Mouse (Mus musculus) Patski (cell line): ENCODE data around the gene Dach1. TPM values are rescaled to one million over a fixed set of nuclear protein-coding genes. Genes with fewer than 3 reads are reported as not detected.
A peak's percentile ranks its signal among the peaks of the same experiment; 100 is the strongest.

Experiments
- ATAC-seq: fragments of 100-300 bp; one replicate; pipeline ENCODE4 v1.8.0; 2021
- CTCF ChIA-PET: fragments of 350-600 bp; sonication (Branson Sonifier 250); formaldehyde crosslinking; loops from one replicate; lab custom pipeline; 2022; ENCODE audit warnings: inconsistent platforms; lab: Charles Lee
- POLR2A ChIA-PET: fragments of 350-600 bp; sonication (Branson Sonifier 250); formaldehyde crosslinking; loops from one replicate; lab custom pipeline; 2022; ENCODE audit warnings: antibody characterized with exemption, inconsistent platforms; lab: Charles Lee
- DNase-seq: peaks from one replicate; pipeline ENCODE4 v3.0.0-alpha.2; 2011; ENCODE audit warnings: low read depth, low spot score
- H3K27me3 ChIP-seq: fragments of 371-371 bp; one replicate; pipeline ENCODE4 v1.5.1; 2021
- CTCF ChIP-seq: fragments of 100-300 bp; IDR thresholded peaks from one replicate; pipeline ENCODE4 v1.5.1; 2021
- in situ Hi-C: fragments of 300-500 bp; cut with MboI; formaldehyde crosslinking; loops from 3 replicates; pipeline ENCODE4 v1.11.1; 2018; ENCODE audit warnings: low pct_unique_long_range_greater_than_20kb, mixed read lengths
- polyA plus RNA-seq: library from polyadenylated mRNA; unstranded; gene quantifications from one replicate; pipeline ENCODE4 v1.2.3, GENCODE M21; 2021

Gene Dach1
- 0.22 TPM for polyA plus RNA-seq

- DNase-seq (no peak), ATAC-seq (peak; percentile 38)
- POLR2A ChIA-PET, result no interaction called here
- peaks cover 42% of the 10 kb centered on the region for H3K27me3 ChIP-seq
- CTCF ChIA-PET, result no interaction called here
- TF ChIP-seq CTCF, result no peak
- in situ Hi-C loops, result loop anchor here (10.0 kb wide), 1 partner anchor 835 kb away; no protein-coding TSS in a partner anchor
Measured at GRCm38 (mm10) chr14:98169421-98170076, at the start of gene Dach1. Dach1 (minus strand) TSS chr14:98169765.

- in situ Hi-C loops, result no loop called here
- POLR2A ChIA-PET, result interaction anchor here (1.0 kb wide), 1 partner anchor 14 kb away, joined by 4 read pairs; no protein-coding TSS in a partner anchor
- no peak for DNase-seq
- no peak for TF ChIP-seq CTCF
- ATAC-seq, result no peak
- CTCF ChIA-PET, result no interaction called here
- H3K27me3 ChIP-seq, result no peaks in the 10 kb centered on the region
Measured at GRCm38 (mm10) chr14:98200089-98200488, 30.5 kb upstream of the Dach1 start.

- DNase-seq (no peak), ATAC-seq (no peak)
- H3K27me3 ChIP-seq, result peaks cover 7% of the 10 kb centered on the region
- in situ Hi-C loops, result loop anchor here (25.0 kb wide), 2 partner anchors 519 to 1219 kb away; no protein-coding TSS in a partner anchor
- ChIA-PET CTCF (interaction anchor here (1.5 to 1.8 kb wide), 2 partner anchors 14 to 513 kb away, joined by 4 read pairs; no protein-coding TSS in a partner anchor), POLR2A (no interaction called here)
- TF ChIP-seq CTCF, result peak; percentile 56
Measured at GRCm38 (mm10) chr14:98181545-98181944, 12.0 kb upstream of the Dach1 start.

GRCm38 (mm10) chr14:98173831-98174230 lies 4.3 kb upstream of the Dach1 start:
- no peak for DNase-seq
- in situ Hi-C loops, result loop anchor here (10.0 kb wide), 1 partner anchor 839 kb away; no protein-coding TSS in a partner anchor
- ChIA-PET CTCF (no interaction called here), POLR2A (no interaction called here)
- no peak for TF ChIP-seq CTCF
- peaks cover 33% of the 10 kb centered on the region for H3K27me3 ChIP-seq
- no peak for ATAC-seq

- ChIA-PET POLR2A (no interaction called here), CTCF (no interaction called here)
- no peak for DNase-seq
- in situ Hi-C loops, result loop anchor here (10.0 kb wide), 1 partner anchor 838 kb away; no protein-coding TSS in a partner anchor
- ATAC-seq, result no peak
- no peak for TF ChIP-seq CTCF
- peaks cover 41% of the 10 kb centered on the region for H3K27me3 ChIP-seq
Measured at GRCm38 (mm10) chr14:98172394-98172905, 2.9 kb upstream of the Dach1 start.

DNA sequence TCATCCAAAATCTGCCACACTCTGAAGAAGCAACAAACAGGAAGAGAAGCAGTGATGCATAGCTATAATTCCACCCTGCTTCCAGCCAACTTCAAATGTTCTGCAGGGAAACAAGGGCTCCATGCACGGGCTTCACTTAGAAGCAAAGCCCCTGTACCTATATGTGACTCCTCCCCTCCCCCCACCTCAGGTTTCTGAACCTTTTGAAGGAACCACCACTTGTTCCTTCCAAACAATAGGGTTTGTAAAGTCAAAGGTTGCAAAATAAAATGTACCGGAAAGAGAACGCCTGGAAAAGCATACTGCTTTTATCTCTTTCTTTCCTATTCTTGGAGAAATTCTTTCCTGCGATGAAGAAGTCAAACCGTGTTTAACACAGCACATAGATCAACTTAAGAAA lies 2.3 kb upstream of the Dach1 start:
- H3K27me3 ChIP-seq, result peaks cover 41% of the 10 kb centered on the region
- DNase-seq, result no peak
- in situ Hi-C loops, result loop anchor here (10.0 kb wide), 1 partner anchor 837 kb away; no protein-coding TSS in a partner anchor
- no peak for ATAC-seq
- ChIA-PET CTCF (no interaction called here), POLR2A (no interaction called here)
- no peak for TF ChIP-seq CTCF

GRCm38 (mm10) chr14:98168908-98169401 lies 610 bp downstream of the Dach1 start:
- ATAC-seq (peak; percentile 37), DNase-seq (no peak)
- peaks cover 42% of the 10 kb centered on the region for H3K27me3 ChIP-seq
- no peak for TF ChIP-seq CTCF
- ChIA-PET CTCF (no interaction called here), POLR2A (no interaction called here)
- in situ Hi-C loops, result no loop called here

GRCm38 (mm10) chr14:98168039-98168907 lies 1.3 kb downstream of the Dach1 start:
- peaks cover 45% of the 10 kb centered on the region for H3K27me3 ChIP-seq
- DNase-seq (no peak), ATAC-seq (peak; percentile 40)
- ChIA-PET POLR2A (no interaction called here), CTCF (no interaction called here)
- no peak for TF ChIP-seq CTCF
- in situ Hi-C loops, result no loop called here

GRCm38 (mm10) chr14:98167186-98168038 lies 2.2 kb downstream of the Dach1 start:
- no peak for TF ChIP-seq CTCF
- CTCF ChIA-PET, result interaction anchor here (1.5 kb wide), 1 partner anchor 13 kb away, joined by 4 read pairs; no protein-coding TSS in a partner anchor
- POLR2A ChIA-PET, result no interaction called here
- DNase-seq (no peak), ATAC-seq (peak; percentile 46)
- peaks cover 46% of the 10 kb centered on the region for H3K27me3 ChIP-seq
- in situ Hi-C loops, result no loop called here
